Mouse (Mus musculus) heart, postnatal 36 days (tissue): ENCODE data around the gene Pip5kl1. TPM values are rescaled to one million over a fixed set of nuclear protein-coding genes. Genes with fewer than 3 reads are reported as not detected.

Source experiments
- DNase-seq, 2 experiments: peaks; one replicate each; pipeline ENCODE4 v3.0.0; 2021 to 2022
- intact Hi-C: fragments of 180-260 bp; cut with DNase I; formaldehyde crosslinking; loops from one replicate; pipeline ENCODE4 v1.15.1; 2025
- total RNA-seq, 2 experiments: library from RNA; stranded (reverse); gene quantifications; 2 replicates each; pipeline ENCODE4 v1.2.3; 2021

The Pip5kl1 gene
- total RNA-seq, 2 experiments from 2014 or later = 0.43 TPM; not detected in 1

DNA sequence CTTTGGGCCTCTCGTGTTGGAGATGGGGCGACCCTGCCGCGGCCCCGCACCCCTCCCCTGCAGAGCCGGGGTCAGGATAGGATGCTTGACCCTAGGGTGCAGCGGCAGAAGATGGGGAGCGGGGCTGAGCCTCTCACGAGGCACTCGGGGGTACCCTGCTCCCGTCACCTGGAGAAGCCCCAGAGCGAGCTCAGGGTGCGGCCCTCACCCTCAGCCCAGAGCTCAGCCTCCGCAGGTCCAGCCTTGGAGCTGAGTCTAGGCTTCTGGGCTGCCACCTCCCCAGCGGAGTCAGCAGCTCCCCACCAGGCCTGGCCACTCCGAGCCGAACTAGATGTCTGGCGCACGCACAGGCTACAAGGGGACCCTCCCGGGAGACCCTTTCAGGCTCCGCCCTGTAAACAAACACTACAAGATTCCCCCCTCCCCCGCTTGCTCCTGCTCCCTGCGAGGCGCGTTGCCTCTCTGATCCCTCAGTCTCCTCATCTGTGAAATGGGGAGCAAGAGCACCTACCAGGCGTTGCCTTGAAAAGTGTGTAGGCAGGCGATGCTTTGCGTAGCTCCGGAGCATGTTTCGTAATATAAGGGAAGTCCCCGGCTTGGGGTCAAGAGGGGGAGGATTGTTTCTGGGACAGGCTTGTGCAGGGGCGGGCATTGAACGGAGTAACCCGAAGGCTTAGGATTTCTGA lies 32.8 kb downstream of the Pip5kl1 start:
- intact Hi-C loops = no loop called here
- peak; percentile 46 to 66 for DNase-seq

DNA sequence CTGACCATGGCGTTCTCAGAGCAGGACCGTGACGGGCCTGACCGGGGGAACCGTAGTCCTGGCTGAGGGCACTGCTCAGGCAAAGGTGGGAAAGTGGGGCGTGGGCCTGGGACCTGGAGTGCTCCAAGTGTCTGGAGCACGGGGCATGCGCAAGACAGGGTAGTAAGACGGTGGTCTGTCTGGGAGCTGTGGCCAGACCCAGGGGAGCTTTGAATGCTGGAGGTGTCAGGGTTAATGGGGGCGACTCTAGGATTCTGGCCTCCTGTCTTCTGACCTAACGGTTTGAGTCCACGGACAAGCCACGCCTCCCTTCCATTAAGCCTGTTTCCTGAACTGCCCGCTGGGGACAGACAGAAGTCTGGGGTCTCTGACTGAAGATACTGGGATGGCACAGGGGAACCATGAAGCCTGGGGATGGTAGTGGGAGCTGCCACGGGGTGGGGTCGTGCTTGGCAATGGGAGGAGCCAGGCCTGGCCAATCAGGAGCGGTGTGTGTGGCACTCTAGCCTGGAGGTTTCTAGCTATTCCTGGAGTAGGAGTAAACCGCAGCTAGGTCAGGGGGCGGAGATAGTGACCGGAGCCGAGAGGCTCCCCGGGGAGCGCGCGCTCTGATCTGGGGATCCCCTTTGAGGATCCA lies 33.7 kb downstream of the Pip5kl1 start:
- intact Hi-C loops = no loop called here
- DNase-seq = peak; percentile 76 to 86

DNA sequence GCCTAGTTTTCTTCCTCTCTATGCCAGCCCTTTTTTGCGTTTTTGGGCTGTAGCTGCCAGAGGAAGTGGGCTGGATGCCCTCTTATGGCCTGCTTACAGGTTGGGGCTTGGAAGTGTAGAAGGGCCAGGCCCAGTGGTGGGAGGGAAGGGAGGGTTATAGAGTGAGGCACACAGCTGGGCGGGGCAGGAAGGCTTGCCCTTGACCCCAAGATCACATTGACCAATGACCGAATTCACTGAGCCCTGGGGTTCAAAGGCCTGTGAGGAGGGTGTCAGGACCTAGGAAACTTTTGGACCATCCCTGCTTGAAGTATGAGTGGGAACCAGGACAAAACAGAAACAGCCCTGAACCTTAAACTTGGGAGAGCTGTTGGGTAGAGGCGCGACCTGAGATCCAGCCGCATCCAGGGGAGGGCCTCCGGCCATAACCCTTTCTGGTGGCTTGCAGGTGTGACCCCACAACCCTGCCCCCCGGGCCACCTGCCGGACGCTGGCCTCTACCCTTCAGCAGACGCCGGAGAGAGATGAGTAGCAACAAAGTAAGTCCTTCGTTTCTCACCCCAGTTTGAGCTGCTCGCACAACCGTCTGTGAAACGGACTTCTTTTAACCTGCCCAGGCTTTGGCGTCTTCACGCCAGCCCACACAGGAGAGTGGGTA lies 34.3 kb downstream of the Pip5kl1 start:
- DNase-seq = no peak

DNA sequence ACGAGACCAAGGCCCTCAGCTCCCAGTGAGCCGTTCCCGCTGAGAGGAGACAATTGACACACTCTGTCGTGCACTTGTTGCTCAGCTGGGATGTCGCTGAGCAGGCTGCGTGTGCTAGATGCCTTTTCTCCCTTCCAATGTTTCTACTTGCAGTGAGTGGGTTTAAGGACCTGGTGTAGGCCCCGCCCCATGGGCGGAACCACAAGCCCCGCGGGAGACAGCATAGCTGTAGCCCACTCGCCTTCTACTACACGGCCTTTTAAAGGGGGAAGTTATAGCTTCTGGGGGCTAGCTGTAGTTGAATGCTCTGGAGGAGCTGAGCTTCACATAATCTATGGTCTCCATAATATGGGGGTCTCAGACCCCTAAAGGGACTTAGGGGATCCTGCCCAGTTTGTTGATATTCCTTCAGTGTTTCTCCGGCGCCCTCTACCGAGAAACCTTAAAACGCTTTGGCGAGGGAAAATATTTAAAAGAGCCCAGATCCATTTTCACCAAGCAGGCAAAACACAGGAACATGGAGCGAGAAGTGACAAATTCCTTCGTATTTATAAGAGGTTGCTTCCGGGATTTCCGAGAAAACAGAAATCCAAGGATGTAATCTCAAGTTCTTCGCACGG lies 36.1 kb downstream of the Pip5kl1 start:
- intact Hi-C loops = no loop called here
- peak; percentile 60 to 72 for DNase-seq

More for the DNA sequence above, 34.3 kb downstream of the Pip5kl1 start:
- intact Hi-C loops = no loop called here

DNA sequence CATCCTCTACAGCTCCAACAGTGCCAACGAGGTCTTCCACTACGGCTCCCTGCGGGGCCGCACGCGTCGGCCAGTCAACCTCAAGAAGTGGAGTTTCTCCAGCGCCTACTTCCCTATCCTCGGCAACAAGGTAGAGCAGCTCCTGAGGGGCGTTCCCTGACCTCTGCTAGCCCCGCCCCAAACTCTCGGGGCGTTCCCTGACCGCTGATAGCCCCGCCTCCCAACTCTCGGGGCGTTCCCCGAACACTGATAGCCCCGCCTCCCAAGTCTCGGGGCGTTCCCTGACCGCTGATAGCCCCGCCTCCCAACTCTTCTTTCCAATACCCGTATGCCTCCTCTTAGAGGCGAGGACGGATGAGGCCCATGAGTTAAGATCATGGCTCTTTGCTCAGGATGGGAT lies 37.7 kb downstream of the Pip5kl1 start:
- intact Hi-C loops = no loop called here

DNA sequence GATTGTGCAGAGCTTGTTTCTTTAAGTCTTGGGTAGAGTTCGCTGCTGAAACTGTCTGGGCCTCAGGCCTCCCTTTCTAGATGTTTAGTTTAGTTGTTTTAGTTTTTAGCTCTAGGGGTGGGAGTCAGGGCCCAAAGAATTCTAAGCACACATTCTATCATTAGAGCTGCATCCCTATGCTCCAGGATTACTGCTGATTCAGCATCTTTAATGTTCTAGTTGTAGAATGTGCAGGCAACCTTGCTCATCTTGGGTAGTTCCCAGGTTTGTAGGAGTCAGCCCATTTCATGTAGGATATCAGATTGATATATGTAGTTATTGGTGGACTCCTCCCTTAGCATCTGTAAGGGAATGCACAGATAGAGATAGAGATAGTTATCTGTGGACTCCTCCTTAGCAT lies 42.5 kb downstream of the Pip5kl1 start:
- intact Hi-C loops = loop anchor here (5.0 kb wide), 1 partner anchor 35 kb away; no protein-coding TSS in a partner anchor
- no peak for DNase-seq

More for the DNA sequence above, 37.7 kb downstream of the Pip5kl1 start:
- DNase-seq = no peak

DNA sequence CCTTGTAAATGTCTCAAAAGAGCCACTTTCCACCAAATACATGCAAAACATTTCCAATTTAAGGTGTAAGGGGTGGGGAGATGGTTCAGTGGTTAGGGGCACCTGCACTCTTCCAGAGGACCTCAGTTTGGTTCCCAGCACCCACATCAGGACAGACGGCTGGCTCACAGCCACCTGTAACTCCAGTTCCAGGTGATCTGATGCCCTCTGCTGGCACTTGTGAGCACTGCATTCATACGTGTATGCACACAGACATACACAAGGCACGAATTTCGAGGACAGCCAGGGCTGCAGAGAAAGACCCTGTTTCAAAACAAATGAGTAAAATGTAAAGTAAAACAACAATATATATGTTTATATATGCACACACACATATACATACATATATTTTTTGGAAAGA lies 43.0 kb downstream of the Pip5kl1 start:
- intact Hi-C loops = loop anchor here (5.0 kb wide), 1 partner anchor 35 kb away; no protein-coding TSS in a partner anchor
- no peak for DNase-seq

DNA sequence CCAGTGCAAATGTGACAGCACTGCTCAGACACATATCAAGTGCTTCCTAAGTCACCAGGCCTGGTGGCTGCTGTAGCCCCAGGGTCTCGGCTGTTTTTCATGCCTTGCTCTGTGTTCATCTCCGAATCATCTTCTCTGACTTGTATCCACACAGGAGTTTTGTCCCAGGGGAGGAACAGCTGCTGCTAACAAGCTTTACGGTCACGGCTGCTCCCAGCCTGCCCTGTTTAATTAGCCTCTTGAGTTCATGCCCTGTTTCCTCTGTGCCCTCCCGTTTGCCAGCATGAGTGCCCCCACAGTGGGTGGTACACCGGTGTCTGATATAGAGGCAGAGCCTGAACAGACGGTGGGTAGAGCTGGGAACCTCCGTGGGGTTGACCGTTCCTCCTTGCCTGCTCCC lies 43.5 kb downstream of the Pip5kl1 start:
- DNase-seq = no peak
- intact Hi-C loops = loop anchor here (5.0 kb wide), 1 partner anchor 36 kb away; no protein-coding TSS in a partner anchor

DNA sequence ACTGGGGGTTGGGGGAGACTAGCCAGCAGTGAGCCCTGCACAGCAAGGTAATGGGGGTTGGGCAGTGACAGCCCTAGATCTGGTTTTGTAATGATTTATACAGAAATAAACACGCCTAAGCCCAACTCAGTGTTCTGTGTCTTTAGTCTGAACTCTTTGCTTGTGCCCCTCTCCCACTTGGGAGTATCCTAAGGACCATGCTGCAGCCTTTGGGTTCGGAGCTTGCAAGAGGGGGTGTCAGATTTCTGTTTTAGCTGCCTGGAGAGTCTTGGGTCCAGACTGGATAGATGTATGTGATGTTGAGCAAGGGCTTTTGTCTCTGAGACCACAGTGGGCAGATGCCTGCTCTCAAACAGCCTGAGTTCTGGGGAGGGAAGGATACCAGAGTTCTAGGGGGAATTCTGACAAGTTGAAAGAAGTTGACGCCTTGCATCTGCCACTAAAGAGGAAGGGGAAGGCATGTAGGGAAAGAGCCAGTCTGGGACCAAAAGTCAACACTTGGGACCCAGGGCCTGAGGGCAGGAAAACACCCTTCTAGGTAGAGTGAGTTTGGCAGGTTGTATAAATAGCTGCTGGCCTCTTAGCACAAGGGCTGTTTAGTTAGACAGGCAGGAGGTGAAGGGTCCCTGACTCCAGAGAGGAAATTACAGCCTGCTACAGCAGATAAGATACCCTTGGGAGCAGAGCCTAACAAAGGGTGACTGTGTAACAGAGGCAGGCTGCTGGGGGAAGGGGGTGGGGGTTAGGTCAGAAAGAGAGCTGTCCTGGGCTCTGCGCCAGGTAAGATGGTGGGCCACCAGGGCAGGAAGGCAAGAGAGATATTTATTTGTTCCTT lies 46.3 kb downstream of the Pip5kl1 start:
- intact Hi-C loops = loop anchor here (10.0 kb wide), 1 partner anchor 234 kb away; no protein-coding TSS in a partner anchor
- peak; percentile 72 to 74 for DNase-seq

DNA sequence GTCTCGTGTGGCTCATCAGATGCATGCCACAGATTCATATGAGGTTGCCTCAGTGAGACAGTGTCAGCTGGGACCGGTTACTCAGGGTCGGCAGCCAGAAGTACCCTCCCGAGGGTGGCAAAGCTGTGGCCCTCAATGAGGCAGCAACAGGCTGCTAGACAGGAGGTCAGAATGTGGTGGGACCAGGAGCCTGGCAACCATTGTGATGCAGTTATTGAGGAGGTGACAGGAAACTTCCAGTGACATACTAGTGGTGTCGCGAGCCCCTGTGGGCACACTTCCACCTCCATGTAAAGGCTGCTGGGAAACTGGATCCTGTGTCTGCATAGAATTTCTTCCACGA lies 46.9 kb downstream of the Pip5kl1 start, which contains the start of gene Ak1:
Gene Ak1 (plus strand): TSS at position 242 of the 343 bp plus-strand sequence.
- no peak for DNase-seq
- intact Hi-C loops = loop anchor here (10.0 kb wide), 1 partner anchor 233 kb away; no protein-coding TSS in a partner anchor

DNA sequence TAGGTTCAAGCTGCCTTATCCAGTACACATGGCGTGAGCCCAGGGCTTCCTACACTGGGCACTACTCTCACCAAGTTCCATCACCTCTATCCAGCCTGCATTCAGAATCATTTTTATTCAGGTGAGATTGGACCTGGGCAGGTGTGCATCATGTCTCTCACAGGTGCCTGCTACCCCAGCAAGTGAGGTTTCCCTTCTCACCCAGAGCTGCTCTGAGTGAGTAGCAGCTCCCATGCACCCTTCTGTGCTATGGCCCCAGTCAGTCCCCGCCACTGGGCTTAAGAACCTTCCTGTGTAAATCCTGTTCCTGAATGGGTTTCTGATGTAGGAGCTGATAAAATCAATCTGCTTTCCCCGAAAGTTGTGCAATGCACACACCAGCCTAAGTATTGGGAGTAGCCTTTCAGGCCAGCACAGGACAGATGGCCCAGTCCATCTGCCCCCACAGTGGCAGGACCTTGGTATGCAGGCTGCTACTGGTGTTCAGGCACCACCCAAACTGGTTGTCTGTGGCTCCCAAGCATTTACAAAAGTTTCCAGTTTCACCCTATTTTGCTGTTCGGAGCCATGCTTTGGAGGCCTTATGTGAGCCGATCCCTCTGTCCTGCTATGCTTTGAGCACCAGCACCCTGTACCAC lies 49.6 kb downstream of the Pip5kl1 start:
- no peak for DNase-seq
- intact Hi-C loops = loop anchor here (10.0 kb wide), 1 partner anchor 231 kb away; no protein-coding TSS in a partner anchor

DNA sequence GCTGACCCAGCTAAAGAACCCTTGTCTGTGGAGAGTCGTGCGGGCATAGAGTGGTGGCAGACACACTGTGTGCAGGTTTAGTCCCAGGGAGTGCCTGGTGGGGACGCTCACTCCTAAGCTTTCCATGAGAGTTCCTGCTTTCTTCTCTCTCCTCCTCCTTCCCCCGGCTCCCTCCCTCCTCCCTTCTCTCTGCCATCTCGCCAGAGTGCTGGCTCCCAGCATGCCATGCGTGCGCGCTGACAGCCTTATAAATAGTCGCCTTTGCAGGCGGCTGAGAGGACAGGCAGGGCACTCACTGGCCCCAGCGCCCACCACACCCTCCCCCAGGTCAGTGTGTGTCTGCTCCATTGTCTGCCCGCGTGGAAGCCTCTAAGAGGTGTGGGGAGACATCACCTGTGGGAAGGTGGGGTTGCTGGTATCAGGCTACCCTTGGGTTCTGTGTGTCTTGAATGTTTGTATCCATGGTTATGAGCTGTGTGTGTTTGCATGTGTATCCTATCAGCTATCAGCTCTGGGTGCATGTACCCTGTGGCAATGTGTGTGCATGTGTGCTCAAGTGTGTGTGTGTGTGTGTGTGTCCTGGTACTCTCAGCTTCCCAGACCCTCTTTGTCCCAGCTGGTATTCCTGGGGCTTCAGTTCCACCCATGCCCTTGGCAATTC lies 50.7 kb downstream of the Pip5kl1 start:
- peak; percentile 75 for DNase-seq
- intact Hi-C loops = loop anchor here (10.0 kb wide), 1 partner anchor 229 kb away; no protein-coding TSS in a partner anchor

DNA sequence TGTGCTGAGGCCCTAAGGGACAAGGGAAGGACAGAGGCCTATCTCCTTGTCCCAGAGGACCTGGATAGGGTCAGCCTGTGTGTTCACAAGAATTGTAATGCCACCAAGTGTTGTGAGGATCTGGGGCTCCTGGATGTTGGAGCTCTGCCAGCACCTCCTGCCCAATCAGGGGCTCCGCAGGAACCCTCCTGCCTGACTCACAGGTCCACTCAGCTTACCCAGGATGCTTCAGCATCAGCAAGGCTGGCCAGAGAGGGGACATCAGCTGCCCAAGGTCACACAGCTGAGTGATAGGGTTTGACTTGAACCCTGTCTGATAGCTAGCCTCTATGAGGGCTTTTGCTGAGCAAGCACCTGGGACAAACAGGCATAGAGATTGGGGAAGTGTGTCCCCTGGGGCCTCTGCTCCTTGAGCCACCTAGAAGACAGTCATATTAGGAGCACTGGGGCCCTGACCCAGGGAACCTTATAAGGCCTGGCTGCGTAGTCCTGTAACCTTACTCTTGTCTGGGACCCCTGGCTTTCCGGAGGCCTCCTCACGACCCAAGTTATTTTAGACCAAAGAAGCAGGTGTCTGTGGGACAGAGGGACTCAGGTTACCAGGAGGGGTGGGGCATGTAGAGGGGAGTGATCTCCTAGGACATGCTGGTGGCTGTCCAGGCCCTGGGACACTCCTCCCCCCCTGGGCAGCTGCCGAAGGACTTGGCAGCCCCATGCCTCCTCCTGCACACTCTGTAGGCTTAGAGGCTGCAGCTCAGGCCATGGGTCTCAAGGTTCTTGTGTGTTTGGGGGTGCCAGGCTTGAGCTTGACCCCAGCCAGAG lies 51.5 kb downstream of the Pip5kl1 start:
- intact Hi-C loops = loop anchor here (10.0 kb wide), 1 partner anchor 229 kb away; no protein-coding TSS in a partner anchor
- peak; percentile 63 for DNase-seq

DNA sequence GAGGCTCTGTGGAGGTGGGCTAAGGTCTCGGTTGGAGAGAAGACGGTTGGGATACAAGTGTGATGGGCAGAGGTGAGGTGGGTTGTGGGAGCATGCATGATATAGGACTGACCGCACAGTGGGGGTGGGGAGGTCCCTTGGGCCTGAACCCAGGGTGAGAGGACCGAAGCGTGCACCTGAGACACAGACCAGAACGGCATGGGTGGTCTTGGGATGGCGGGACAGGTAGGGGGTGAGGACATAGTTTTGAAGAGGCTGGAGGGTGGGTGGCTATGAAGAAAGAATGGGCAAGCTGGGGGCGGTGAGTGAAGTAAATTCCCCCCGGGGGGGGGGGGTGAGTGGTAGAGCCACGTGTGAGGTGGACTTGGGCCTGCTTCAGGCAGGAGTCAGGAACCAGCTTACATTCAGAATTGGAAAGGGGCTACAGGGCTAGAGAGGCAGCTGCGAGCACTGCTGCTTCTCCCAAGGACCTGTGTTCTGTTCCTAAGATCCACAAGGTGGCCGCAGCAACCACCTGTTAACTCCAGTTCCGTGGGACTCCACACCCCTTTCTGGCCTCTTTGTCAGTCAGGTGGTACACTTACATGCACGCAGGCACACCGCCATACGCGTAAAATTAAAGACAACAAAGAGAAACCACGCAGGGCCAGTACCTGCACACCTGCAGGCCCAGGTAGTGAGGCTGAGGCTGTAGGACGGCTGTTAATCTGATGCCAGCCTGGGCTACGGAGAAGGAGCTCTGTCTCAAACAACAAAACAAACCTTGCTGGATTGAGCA lies 52.9 kb downstream of the Pip5kl1 start:
- intact Hi-C loops = loop anchor here (10.0 kb wide), 1 partner anchor 227 kb away; no protein-coding TSS in a partner anchor
- no peak for DNase-seq

DNA sequence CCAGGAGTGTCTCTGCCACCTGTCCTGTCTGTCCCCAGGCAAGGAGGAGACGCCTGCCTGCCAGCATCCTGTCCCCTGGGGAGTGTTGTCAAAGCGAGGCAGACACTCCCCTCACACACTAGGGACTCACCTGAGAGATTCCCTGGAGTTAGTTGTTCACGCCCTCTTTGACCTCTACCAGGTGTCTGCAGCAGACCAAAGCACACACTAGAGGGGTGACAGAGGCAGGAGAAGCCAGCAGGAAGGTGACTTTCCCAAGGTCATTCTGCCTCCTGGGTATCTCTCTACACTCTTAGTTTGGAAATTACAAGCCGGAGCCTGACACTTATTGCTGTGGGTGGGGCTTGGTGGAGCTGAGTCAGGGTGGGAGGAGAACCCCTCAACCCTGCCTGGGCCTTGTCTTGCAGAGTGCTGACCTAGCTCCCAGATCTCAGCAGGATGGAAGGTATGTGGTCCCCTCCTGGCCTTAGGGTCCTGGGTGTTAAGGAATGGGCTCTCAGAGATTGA lies 53.5 kb downstream of the Pip5kl1 start:
- intact Hi-C loops = loop anchor here (10.0 kb wide), 1 partner anchor 227 kb away; no protein-coding TSS in a partner anchor
- DNase-seq = no peak

DNA sequence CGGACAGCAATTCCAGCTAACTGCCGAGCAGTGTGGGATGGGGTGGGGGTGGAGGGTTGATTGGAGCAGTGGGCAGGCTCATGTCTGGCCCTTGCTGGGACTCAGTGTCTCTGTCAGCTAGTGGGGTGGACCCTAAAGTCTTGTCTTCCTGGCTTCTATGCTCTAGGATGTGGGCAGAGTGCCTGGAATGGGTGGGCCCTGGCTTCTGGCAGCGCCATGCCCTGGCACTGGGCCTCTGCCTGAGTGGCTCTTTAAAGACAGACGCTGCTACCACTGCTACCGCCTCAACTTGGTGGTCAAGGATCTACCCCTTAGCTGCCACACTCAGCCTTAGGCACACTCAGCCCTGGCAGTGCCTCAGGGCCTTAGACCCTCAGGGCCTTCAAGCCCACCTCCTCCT lies 54.1 kb downstream of the Pip5kl1 start:
- DNase-seq = peak; percentile 83
- intact Hi-C loops = loop anchor here (10.0 kb wide), 1 partner anchor 226 kb away; no protein-coding TSS in a partner anchor
